Mouse (Mus musculus) erythroblast, embryonic 14.5 days (primary cell): ENCODE results near the gene Col24a1.

Source experiments
- GATA1 ChIP-seq: IDR thresholded peaks from 2 replicates; pipeline ENCODE4 v1.6.1; 2012; ENCODE audit warnings: low read length, inconsistent platforms, mixed read lengths
- TAL1 ChIP-seq: IDR thresholded peaks from 3 replicates; pipeline ENCODE4 v1.6.1; 2012; ENCODE audit warnings: low read length, inconsistent platforms, mixed read lengths

DNA sequence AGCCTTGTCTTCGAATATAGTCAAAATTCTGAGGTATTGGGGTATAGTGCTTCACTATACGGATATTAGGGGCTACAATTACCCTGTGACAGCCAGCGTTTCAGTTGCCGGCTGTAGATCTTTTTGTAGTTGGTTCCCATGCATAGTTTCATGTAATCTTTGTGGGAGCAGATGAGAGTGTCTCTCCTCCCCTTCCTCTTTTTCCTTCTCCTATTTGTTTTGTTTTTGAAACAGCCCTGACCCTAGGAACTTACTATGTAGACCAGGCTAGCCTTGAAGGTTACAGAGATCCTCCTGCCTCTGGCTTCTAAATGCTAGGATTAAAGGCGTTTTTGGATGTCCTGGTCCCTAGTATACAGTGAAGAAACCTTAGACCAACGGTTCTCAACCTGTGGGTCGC lies 283.1 kb downstream of the Col24a1 start:
- no peak for TF ChIP-seq GATA1
- no peak for TF ChIP-seq TAL1
